Mouse (Mus musculus): ENCODE measurements around the gene Vmn2r105.

Gene Vmn2r105

GRCm38 (mm10) chr17:20234952-20235351, at the start of gene Vmn2r105:
Vmn2r105 (minus strand) TSS chr17:20235052.
- DNase-seq (ENCODE audit: low read depth, low spot score) = no peak

GRCm38 (mm10) chr17:20255522-20255921, 20.7 kb upstream of the Vmn2r105 start:
- DNase-seq (ENCODE audit: low read depth, low spot score) = no peak

GRCm38 (mm10) chr17:20182997-20183396, 51.9 kb downstream of the Vmn2r105 start, which contains the start of gene Fpr-rs6:
Fpr-rs6 (minus strand) TSS chr17:20183097.
- DNase-seq (ENCODE audit: low read depth, low spot score) = no peak

Measured in CD4-positive helper T cell, adult 2 months (primary cell).